Mouse (Mus musculus) hindbrain, embryonic 16.5 days (tissue): ENCODE results near the gene Spry2. TPM values are rescaled to one million over a fixed set of nuclear protein-coding genes. Genes with fewer than 3 reads are reported as not detected.

Experiments
- ATAC-seq: fragments of 200-750 bp; cut with Nextera tagmentation; 2 replicates; pipeline ENCODE4 v1.8.0; 2017; ENCODE audit warnings: moderate TSS enrichment, moderate library complexity
- H3K27ac ChIP-seq: fragments of 300-500 bp; sonication (generic); 2 replicates; pipeline ENCODE4 v1.5.1; 2014; ENCODE audit warnings: low read depth, mild to moderate bottlenecking, control low read depth, low read length, moderate library complexity
- H3K27me3 ChIP-seq: fragments of 300-500 bp; sonication (generic); replicated peaks from 2 replicates; pipeline ENCODE4 v1.6.1; 2014; ENCODE audit warnings: low read length; ENCODE audit not compliant: control insufficient read depth, insufficient read depth
- H3K36me3 ChIP-seq: fragments of 300-500 bp; sonication (generic); 2 replicates; pipeline ENCODE4 v1.6.1; 2014; ENCODE audit warnings: mild to moderate bottlenecking, low read length, moderate library complexity, mixed read lengths; ENCODE audit not compliant: control insufficient read depth, insufficient read depth
- H3K4me1 ChIP-seq: fragments of 300-500 bp; sonication (generic); 2 replicates; pipeline ENCODE4 v1.6.1; 2014; ENCODE audit warnings: low read depth, low read length; ENCODE audit not compliant: control insufficient read depth, insufficient read depth
- H3K4me2 ChIP-seq: fragments of 300-500 bp; sonication (generic); 2 replicates; pipeline ENCODE4 v1.6.1; 2014; ENCODE audit warnings: mild to moderate bottlenecking, low read length, control low read depth, moderate library complexity
- H3K4me3 ChIP-seq: fragments of 300-500 bp; sonication (generic); 2 replicates; pipeline ENCODE4 v1.5.1; 2014; ENCODE audit warnings: mild to moderate bottlenecking, low read length, control low read depth, moderate library complexity
- H3K9ac ChIP-seq: fragments of 300-500 bp; sonication (generic); 2 replicates; pipeline ENCODE4 v1.6.1; 2014; ENCODE audit warnings: low read depth, mild to moderate bottlenecking, control low read depth, low read length, moderate library complexity
- H3K9me3 ChIP-seq: fragments of 300-500 bp; sonication (generic); 2 replicates; pipeline ENCODE4 v1.6.1; 2014; ENCODE audit warnings: mild to moderate bottlenecking, low read length, moderate library complexity; ENCODE audit not compliant: control insufficient read depth
- WGBS: fragments of 180-500 bp; shearing (Covaris S2); extraction: QIAGEN DNeasy Blood & Tissue Kit; methylation state at CpG from one replicate; pipeline ENCODE4 v1.1.7; 2014; 5-methylcytosine and 5-hydroxymethylcytosine counted together
- polyA plus RNA-seq: library from polyadenylated mRNA; unstranded; fragments of >200 nt; fragmentation: Nextera tagmentation; extraction: Ambion mirVana; gene quantifications from 2 replicates; pipeline ENCODE4 v1.2.1, GENCODE M21; 2015

Gene Spry2
- polyA plus RNA-seq, 1 experiment from 2014 or later, result 34.1 TPM

DNA sequence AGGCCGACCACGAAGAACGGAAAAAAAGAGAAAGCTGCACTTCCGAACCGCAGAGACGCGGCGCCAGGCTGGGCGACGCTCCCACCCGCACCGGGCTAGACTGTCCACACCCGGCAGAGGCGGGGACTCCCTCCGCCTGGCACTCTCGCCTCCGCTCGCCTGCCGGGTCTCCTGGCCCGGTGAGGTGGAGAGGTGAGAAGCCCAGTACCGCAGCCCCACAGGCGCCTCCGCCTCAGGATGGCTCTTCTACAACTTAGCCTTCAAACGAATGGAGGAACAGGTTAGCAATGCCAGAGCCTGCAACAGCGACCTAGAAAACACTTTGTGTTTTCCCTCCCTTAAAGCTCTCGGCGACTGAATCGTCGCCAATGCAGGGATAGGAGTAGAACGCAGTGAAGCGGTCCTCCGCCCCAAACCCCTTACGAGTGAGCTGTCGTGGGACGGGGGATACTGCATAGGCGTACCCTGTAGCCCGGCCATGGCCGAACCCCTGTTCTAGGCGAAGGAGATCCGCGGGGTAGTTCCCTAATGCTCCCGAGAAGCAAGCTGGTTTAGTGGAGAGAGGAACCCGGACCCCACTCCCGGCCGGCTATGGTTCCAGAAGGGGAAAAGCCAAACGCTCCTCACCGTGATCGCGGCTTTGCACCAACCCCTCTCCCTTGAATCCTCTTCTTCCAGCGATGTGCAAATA is 513 bp downstream of the Spry2 start:
- no peak for ATAC-seq
- WGBS, result under 1% methylated on average over 45 of the region's 50 CpGs
- Histone ChIP-seq H3K36me3 (no peaks in the 10 kb centered on the region), H3K4me2 (peak overlapping the region; percentile 91), H3K27ac (peak overlapping the region; percentile 99), H3K27me3 (no peaks in the 10 kb centered on the region), H3K4me1 (peaks cover 11% of the 10 kb centered on the region), H3K9me3 (no peaks in the 10 kb centered on the region), H3K9ac (peak overlapping the region; percentile 89), H3K4me3 (peak overlapping the region; percentile 78)

DNA sequence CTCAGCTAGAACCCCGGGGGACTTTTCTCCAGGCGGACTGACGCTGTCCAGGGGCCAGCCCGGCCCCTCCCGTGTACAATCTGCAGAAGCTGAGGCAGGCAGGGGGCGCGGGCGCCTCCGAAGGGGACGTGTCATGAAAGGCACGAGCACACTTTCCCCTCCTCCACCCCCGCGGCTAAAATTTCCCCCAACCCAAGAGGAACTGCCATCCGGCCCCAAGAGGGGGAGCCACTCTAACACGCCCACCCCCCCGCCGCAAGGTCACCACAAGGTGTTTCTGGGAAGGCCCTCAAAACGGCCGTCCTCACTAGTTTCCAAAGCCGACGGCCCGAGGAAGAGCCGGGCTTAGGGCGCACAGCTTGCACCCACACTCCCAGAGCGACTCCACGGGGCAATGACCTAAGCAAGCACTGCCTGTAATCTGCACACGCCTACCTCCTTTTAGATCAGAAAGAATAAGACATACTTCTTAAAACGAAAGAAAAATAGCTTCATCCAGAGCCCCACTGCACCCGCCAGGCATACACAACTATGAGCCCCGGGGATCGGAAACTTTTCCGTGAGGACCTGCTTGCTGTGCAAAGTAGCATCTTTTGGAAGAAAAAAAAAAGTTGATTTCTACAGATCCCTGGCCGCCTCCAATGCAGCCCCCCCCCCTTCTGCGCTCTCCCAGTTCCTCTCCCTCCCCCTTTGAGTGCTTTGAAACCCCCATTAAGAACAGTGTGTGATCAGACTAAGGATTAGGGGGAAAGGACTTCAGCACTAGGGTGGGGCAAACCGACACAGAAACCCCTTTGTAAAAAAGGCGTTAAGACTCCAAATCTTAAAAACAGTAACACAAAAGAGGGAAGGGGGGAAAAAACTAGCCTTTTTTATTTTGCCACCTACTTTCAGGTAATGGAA is 1.4 kb downstream of the Spry2 start:
- Histone ChIP-seq H3K36me3 (no peaks in the 10 kb centered on the region), H3K27me3 (no peaks in the 10 kb centered on the region), H3K4me3 (peak overlapping the region; percentile 78), H3K4me2 (peak overlapping the region; percentile 91), H3K4me1 (peaks cover 11% of the 10 kb centered on the region), H3K9ac (peak overlapping the region; percentile 89), H3K9me3 (no peaks in the 10 kb centered on the region), H3K27ac (peak overlapping the region; percentile 99)
- under 1% methylated on average over 36 of the region's 36 CpGs for WGBS
- ATAC-seq, result no peak

GRCm38 (mm10) chr14:105893623-105893995 is 3.0 kb downstream of the Spry2 start:
- Histone ChIP-seq H3K27me3 (no peaks in the 10 kb centered on the region), H3K9me3 (no peaks in the 10 kb centered on the region), H3K4me2 (peak overlapping the region; percentile 91), H3K9ac (peak overlapping the region; percentile 60), H3K4me3 (peak overlapping the region; percentile 78), H3K4me1 (peaks cover 8% of the 10 kb centered on the region), H3K27ac (peak overlapping the region; percentile 55), H3K36me3 (no peaks in the 10 kb centered on the region)
- WGBS, result 15% methylated on average over 9 of the region's 9 CpGs
- no peak for ATAC-seq

DNA sequence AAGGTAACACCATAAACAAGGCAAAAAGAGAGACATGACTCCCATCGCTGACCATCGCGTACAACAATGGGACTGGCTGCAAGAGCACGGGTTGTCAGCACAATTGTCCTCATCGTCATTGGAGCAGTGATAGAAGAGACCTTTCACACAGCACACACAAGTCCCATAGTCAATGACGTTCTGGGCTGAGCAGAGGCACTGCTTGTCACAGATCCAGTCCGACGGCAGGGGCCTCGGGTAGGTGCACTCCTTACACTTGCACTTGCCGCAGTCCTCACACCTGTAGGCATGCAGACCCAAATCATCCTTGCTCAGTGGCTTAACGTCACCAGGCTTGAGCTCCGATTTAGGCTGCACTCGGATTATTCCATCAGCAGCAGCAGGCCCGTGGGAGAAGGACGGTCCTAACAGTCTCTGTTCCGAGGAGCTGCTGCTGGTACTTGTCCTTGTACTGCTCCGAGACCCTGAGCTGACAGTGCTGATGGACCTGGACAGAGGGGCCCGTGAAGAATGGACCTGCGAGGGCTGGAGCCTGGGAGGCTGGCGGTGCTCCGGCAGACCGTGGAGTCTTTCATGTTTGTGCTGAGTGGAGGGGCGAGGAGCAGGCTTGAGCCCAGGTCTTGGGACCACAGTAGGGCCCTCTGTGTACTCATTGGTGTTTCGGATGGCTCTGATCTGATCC is 3.5 kb downstream of the Spry2 start:
- ATAC-seq, result no peak
- Histone ChIP-seq H3K4me2 (peak overlapping the region; percentile 91), H3K9ac (peak overlapping the region; percentile 60), H3K27ac (peak overlapping the region; percentile 55; the same call in 1 of the 2 replicates), H3K9me3 (no peaks in the 10 kb centered on the region), H3K4me1 (peaks cover 8% of the 10 kb centered on the region), H3K36me3 (no peaks in the 10 kb centered on the region), H3K4me3 (peak overlapping the region; percentile 78), H3K27me3 (no peaks in the 10 kb centered on the region)
- 42% methylated on average over 24 of the region's 24 CpGs for WGBS

GRCm38 (mm10) chr14:105890516-105891231 is 5.9 kb downstream of the Spry2 start:
- H3K4me3 ChIP-seq, result no peak overlapping the region
- H3K4me1 ChIP-seq, result peaks cover 8% of the 10 kb centered on the region
- peak overlapping the region; percentile 14; the same call in 1 of the 2 replicates for H3K4me2 ChIP-seq
- no peak overlapping the region for H3K27ac ChIP-seq
- H3K9ac ChIP-seq, result no peak overlapping the region
- no peaks in the 10 kb centered on the region for H3K36me3 ChIP-seq
- no peaks in the 10 kb centered on the region for H3K9me3 ChIP-seq
- H3K27me3 ChIP-seq, result no peaks in the 10 kb centered on the region
- no peak for ATAC-seq
- 52% methylated on average over 5 of the region's 5 CpGs for WGBS

GRCm38 (mm10) chr14:105886643-105887374 is 9.8 kb downstream of the Spry2 start:
- H3K27ac ChIP-seq, result no peak overlapping the region
- no peaks in the 10 kb centered on the region for H3K27me3 ChIP-seq
- H3K4me1 ChIP-seq, result no peaks in the 10 kb centered on the region
- WGBS, result 97% methylated on average over 9 of the region's 9 CpGs
- no peaks in the 10 kb centered on the region for H3K36me3 ChIP-seq
- no peaks in the 10 kb centered on the region for H3K9me3 ChIP-seq
- no peak overlapping the region for H3K4me3 ChIP-seq
- no peak overlapping the region for H3K9ac ChIP-seq
- H3K4me2 ChIP-seq, result no peak overlapping the region
- ATAC-seq, result no peak

- Histone ChIP-seq H3K27me3 (no peaks in the 10 kb centered on the region), H3K4me3 (no peak overlapping the region), H3K36me3 (no peaks in the 10 kb centered on the region), H3K9me3 (no peaks in the 10 kb centered on the region), H3K4me1 (no peaks in the 10 kb centered on the region), H3K4me2 (no peak overlapping the region), H3K27ac (no peak overlapping the region), H3K9ac (no peak overlapping the region)
- no peak for ATAC-seq
- WGBS, result 84% methylated on average over 6 of the region's 6 CpGs
These were observed 11.4 kb downstream of the Spry2 start for GRCm38 (mm10) chr14:105885249-105885648.

- no peak for ATAC-seq
- H3K4me1 ChIP-seq, result no peaks in the 10 kb centered on the region
- WGBS, result 91% methylated on average over 6 of the region's 6 CpGs
- no peak overlapping the region for H3K4me3 ChIP-seq
- H3K4me2 ChIP-seq, result no peak overlapping the region
- no peak overlapping the region for H3K9ac ChIP-seq
- no peaks in the 10 kb centered on the region for H3K27me3 ChIP-seq
- no peaks in the 10 kb centered on the region for H3K36me3 ChIP-seq
- H3K9me3 ChIP-seq, result no peaks in the 10 kb centered on the region
- no peak overlapping the region for H3K27ac ChIP-seq
These were observed 13.4 kb downstream of the Spry2 start for GRCm38 (mm10) chr14:105883215-105883614.
